Mouse (Mus musculus) ES-E14 (cell line): Measurements from ENCODE around the gene Noxa1.

ENCODE experiments used
- HCFC1 ChIP-seq: IDR thresholded peaks from 2 replicates; pipeline ENCODE4 v1.6.1; 2012; ENCODE audit warnings: low read length, inconsistent platforms, borderline replicate concordance; ENCODE audit not compliant: insufficient read depth
- ZC3H11A ChIP-seq: IDR thresholded peaks from 2 replicates; pipeline ENCODE4 v1.6.1; 2012; ENCODE audit warnings: low read depth, mild to moderate bottlenecking, inconsistent platforms, low read length, borderline replicate concordance

- TF ChIP-seq ZC3H11A (no peak), HCFC1 (no peak)
These were observed 46.2 kb upstream of the Noxa1 start for GRCm38 (mm10) chr2:25141185-25141584.
